Mouse (Mus musculus): ENCODE measurements around the gene Ankrd31. TPM values are rescaled to one million over a fixed set of nuclear protein-coding genes. Genes with fewer than 3 reads are reported as not detected.

The Ankrd31 gene
- polyA plus RNA-seq, 1 experiment from 2014 or later = not detected

- no peak overlapping the region for H3K9ac ChIP-seq (ENCODE audit: low read length)
- H3K4me1 ChIP-seq (ENCODE audit: control insufficient read depth, insufficient read depth, low read length) = no peaks in the 10 kb centered on the region
- H3K9me3 ChIP-seq (replicated peaks; ENCODE audit: control insufficient read depth, low read length) = no peaks in the 10 kb centered on the region
- WGBS = 19% methylated on average over 2 of the region's 2 CpGs
- H3K27me3 ChIP-seq (ENCODE audit: control insufficient read depth, insufficient read depth, low read length) = no peaks in the 10 kb centered on the region
- no peak for ATAC-seq (ENCODE audit: insufficient read depth, low FRiP score)
- no peak overlapping the region for H3K4me3 ChIP-seq (replicated peaks; ENCODE audit: low read length)
- no peak overlapping the region for H3K4me2 ChIP-seq (ENCODE audit: low read depth, low read length)
- no peak overlapping the region for H3K27ac ChIP-seq (ENCODE audit: low read length)
- no peaks in the 10 kb centered on the region for H3K36me3 ChIP-seq (ENCODE audit: control insufficient read depth, insufficient read depth, low read length)
Measured at GRCm38 (mm10) chr13:96797500-96797899, 49.4 kb downstream of the Ankrd31 start.

DNA sequence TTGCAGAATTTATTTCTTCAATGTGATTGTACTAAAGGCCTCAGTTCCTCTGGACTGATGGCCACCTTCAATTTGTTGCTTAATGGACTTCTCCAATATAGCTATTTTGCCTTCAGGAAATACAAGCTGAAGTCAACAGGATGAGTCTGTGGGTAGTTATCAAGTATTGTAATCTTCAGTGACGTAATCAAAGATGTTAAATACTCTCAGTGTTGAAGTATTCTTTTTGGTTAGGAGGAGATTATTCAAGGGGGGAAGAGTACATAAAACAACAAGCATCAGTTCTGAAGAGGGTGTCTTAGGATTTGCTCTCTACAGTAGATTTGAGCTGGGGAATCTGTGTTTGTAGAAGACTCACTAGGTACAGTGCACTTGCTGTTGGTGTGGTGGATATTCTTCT, 101.7 kb downstream of the Ankrd31 start:
- no peak overlapping the region for H3K4me3 ChIP-seq (replicated peaks; ENCODE audit: low read length)
- 85% methylated on average over 1 of the region's 1 CpGs for WGBS
- H3K4me1 ChIP-seq (ENCODE audit: control insufficient read depth, insufficient read depth, low read length) = no peaks in the 10 kb centered on the region
- H3K9ac ChIP-seq (ENCODE audit: low read length) = no peak overlapping the region
- no peaks in the 10 kb centered on the region for H3K36me3 ChIP-seq (ENCODE audit: control insufficient read depth, insufficient read depth, low read length)
- H3K27me3 ChIP-seq (ENCODE audit: control insufficient read depth, insufficient read depth, low read length) = no peaks in the 10 kb centered on the region
- ATAC-seq (ENCODE audit: insufficient read depth, low FRiP score) = no peak
- H3K27ac ChIP-seq (ENCODE audit: low read length) = no peak overlapping the region
- H3K9me3 ChIP-seq (replicated peaks; ENCODE audit: control insufficient read depth, low read length) = no peaks in the 10 kb centered on the region
- H3K4me2 ChIP-seq (ENCODE audit: low read depth, low read length) = no peak overlapping the region

DNA sequence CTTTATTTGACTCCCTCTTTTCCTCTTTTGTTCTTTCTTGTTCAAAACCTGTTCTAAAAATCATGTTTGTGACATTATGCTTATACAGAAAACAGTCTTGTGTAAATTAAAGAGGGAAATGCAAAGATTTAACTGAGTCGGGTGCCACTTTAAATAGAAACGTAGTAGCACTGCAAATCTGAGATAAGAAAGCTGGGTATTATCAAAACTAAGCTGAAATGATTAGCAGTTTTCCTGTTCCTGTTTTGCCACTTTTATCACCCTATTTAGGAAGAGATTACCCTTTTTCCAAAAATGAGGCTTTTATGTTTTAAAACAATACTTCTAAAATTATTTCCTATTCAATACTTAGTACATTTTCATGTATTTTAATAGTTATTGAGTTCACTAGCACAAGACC, 104.1 kb downstream of the Ankrd31 start:
- H3K27me3 ChIP-seq (ENCODE audit: control insufficient read depth, insufficient read depth, low read length) = no peaks in the 10 kb centered on the region
- no peaks in the 10 kb centered on the region for H3K4me1 ChIP-seq (ENCODE audit: control insufficient read depth, insufficient read depth, low read length)
- ATAC-seq (ENCODE audit: insufficient read depth, low FRiP score) = no peak
- WGBS = 43% methylated on average over 2 of the region's 2 CpGs
- no peak overlapping the region for H3K4me3 ChIP-seq (replicated peaks; ENCODE audit: low read length)
- no peak overlapping the region for H3K9ac ChIP-seq (ENCODE audit: low read length)
- no peak overlapping the region for H3K27ac ChIP-seq (ENCODE audit: low read length)
- no peaks in the 10 kb centered on the region for H3K9me3 ChIP-seq (replicated peaks; ENCODE audit: control insufficient read depth, low read length)
- H3K36me3 ChIP-seq (ENCODE audit: control insufficient read depth, insufficient read depth, low read length) = no peaks in the 10 kb centered on the region
- H3K4me2 ChIP-seq (ENCODE audit: low read depth, low read length) = no peak overlapping the region

- H3K4me2 ChIP-seq (ENCODE audit: low read depth, low read length) = no peak overlapping the region
- H3K27ac ChIP-seq (ENCODE audit: low read length) = no peak overlapping the region
- no peak overlapping the region for H3K4me3 ChIP-seq (replicated peaks; ENCODE audit: low read length)
- no peaks in the 10 kb centered on the region for H3K27me3 ChIP-seq (ENCODE audit: control insufficient read depth, insufficient read depth, low read length)
- H3K9ac ChIP-seq (ENCODE audit: low read length) = no peak overlapping the region
- H3K9me3 ChIP-seq (replicated peaks; ENCODE audit: control insufficient read depth, low read length) = no peaks in the 10 kb centered on the region
- no peaks in the 10 kb centered on the region for H3K36me3 ChIP-seq (ENCODE audit: control insufficient read depth, insufficient read depth, low read length)
- 63% methylated on average over 1 of the region's 1 CpGs for WGBS
- ATAC-seq (ENCODE audit: insufficient read depth, low FRiP score) = no peak
- no peaks in the 10 kb centered on the region for H3K4me1 ChIP-seq (ENCODE audit: control insufficient read depth, insufficient read depth, low read length)
Measured at GRCm38 (mm10) chr13:96853256-96853655, 105.2 kb downstream of the Ankrd31 start.

DNA sequence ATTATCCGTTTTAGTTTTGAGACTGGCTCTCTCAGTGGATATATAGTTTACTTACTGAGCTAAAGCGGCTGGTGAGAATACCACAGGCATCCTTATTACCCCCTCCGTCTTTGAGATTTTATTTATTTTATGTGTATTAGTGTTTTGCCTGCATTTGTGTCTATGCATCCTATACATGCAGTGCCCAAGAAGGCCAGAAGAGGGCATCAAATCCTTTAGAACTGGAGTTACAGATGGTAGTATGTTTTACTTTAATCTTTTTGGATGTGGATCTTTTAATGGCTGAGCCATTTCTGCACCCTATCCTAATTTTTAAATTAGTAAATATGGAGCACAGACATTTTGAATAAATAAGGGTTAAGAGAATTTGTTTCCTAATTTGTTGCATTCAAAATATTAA, 107.1 kb downstream of the Ankrd31 start:
- H3K27me3 ChIP-seq (ENCODE audit: control insufficient read depth, insufficient read depth, low read length) = no peaks in the 10 kb centered on the region
- no peak for ATAC-seq (ENCODE audit: insufficient read depth, low FRiP score)
- H3K4me1 ChIP-seq (ENCODE audit: control insufficient read depth, insufficient read depth, low read length) = no peaks in the 10 kb centered on the region
- no peak overlapping the region for H3K9ac ChIP-seq (ENCODE audit: low read length)
- H3K4me3 ChIP-seq (replicated peaks; ENCODE audit: low read length) = no peak overlapping the region
- 14% methylated on average over 3 of the region's 3 CpGs for WGBS
- H3K9me3 ChIP-seq (replicated peaks; ENCODE audit: control insufficient read depth, low read length) = no peaks in the 10 kb centered on the region
- no peak overlapping the region for H3K27ac ChIP-seq (ENCODE audit: low read length)
- H3K36me3 ChIP-seq (ENCODE audit: control insufficient read depth, insufficient read depth, low read length) = no peaks in the 10 kb centered on the region
- H3K4me2 ChIP-seq (ENCODE audit: low read depth, low read length) = no peak overlapping the region

GRCm38 (mm10) chr13:96859161-96859560, 111.1 kb downstream of the Ankrd31 start:
- Histone ChIP-seq H3K9ac (ENCODE audit: low read length) (no peak overlapping the region), H3K4me3 (replicated peaks; ENCODE audit: low read length) (no peak overlapping the region), H3K4me2 (ENCODE audit: low read depth, low read length) (no peak overlapping the region), H3K27me3 (ENCODE audit: control insufficient read depth, insufficient read depth, low read length) (no peaks in the 10 kb centered on the region), H3K27ac (ENCODE audit: low read length) (no peak overlapping the region), H3K36me3 (ENCODE audit: control insufficient read depth, insufficient read depth, low read length) (no peaks in the 10 kb centered on the region), H3K9me3 (replicated peaks; ENCODE audit: control insufficient read depth, low read length) (no peaks in the 10 kb centered on the region), H3K4me1 (ENCODE audit: control insufficient read depth, insufficient read depth, low read length) (no peaks in the 10 kb centered on the region)
- 85% methylated on average over 3 of the region's 3 CpGs for WGBS
- ATAC-seq (ENCODE audit: insufficient read depth, low FRiP score) = no peak

GRCm38 (mm10) chr13:96870742-96871141, 122.7 kb downstream of the Ankrd31 start:
- H3K27me3 ChIP-seq (ENCODE audit: control insufficient read depth, insufficient read depth, low read length) = no peaks in the 10 kb centered on the region
- WGBS = 84% methylated on average over 4 of the region's 4 CpGs
- no peak overlapping the region for H3K4me2 ChIP-seq (ENCODE audit: low read depth, low read length)
- H3K9me3 ChIP-seq (replicated peaks; ENCODE audit: control insufficient read depth, low read length) = no peaks in the 10 kb centered on the region
- no peaks in the 10 kb centered on the region for H3K4me1 ChIP-seq (ENCODE audit: control insufficient read depth, insufficient read depth, low read length)
- no peaks in the 10 kb centered on the region for H3K36me3 ChIP-seq (ENCODE audit: control insufficient read depth, insufficient read depth, low read length)
- H3K27ac ChIP-seq (ENCODE audit: low read length) = no peak overlapping the region
- no peak overlapping the region for H3K4me3 ChIP-seq (replicated peaks; ENCODE audit: low read length)
- ATAC-seq (ENCODE audit: insufficient read depth, low FRiP score) = no peak
- no peak overlapping the region for H3K9ac ChIP-seq (ENCODE audit: low read length)

- Histone ChIP-seq H3K9me3 (replicated peaks; ENCODE audit: control insufficient read depth, low read length) (no peaks in the 10 kb centered on the region), H3K27ac (ENCODE audit: low read length) (no peak overlapping the region), H3K4me1 (ENCODE audit: control insufficient read depth, insufficient read depth, low read length) (no peaks in the 10 kb centered on the region), H3K9ac (ENCODE audit: low read length) (no peak overlapping the region), H3K4me2 (ENCODE audit: low read depth, low read length) (no peak overlapping the region), H3K36me3 (ENCODE audit: control insufficient read depth, insufficient read depth, low read length) (no peaks in the 10 kb centered on the region), H3K4me3 (replicated peaks; ENCODE audit: low read length) (no peak overlapping the region), H3K27me3 (ENCODE audit: control insufficient read depth, insufficient read depth, low read length) (no peaks in the 10 kb centered on the region)
- ATAC-seq (ENCODE audit: insufficient read depth, low FRiP score) = no peak
Measured at GRCm38 (mm10) chr13:96874071-96874470, 126.0 kb downstream of the Ankrd31 start.

DNA sequence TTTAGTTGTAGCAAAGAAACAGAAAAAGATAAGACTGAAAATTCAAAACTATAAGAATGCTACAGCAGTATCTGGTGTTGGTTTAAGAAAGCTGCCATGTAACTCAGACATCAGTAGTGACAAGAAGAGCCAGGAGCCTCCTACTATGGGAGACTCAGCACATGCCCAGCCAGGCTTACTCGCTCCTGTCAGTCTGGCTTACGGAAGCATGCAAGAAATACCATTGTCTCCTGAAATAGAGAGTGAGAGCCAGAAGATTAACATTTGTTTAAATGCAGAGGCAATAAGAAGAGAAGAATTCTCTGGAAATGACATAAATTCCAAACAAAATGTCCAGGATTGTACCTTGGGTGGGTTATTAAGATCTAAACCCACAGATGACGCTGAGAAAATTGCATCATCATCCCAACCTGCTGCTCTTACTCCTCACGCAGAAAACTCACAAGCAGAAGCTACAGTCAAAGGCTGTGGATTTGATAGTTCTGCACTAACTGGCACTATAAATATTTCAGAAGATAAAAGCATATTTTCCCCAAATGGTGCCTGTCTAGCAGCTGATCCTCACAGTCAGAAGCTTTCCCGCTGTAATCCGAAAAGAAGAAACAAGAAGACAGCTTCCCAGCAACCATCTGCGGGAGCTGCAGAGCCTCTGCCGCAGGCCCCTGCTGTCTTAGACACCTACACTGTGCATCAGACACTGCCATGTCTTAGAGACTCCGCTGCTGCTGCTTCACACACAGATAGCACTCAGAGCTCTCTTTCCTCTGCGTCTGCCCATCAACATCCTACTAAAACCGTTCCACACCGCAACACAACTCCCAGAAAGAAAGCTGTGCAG, 130.4 kb downstream of the Ankrd31 start:
- no peaks in the 10 kb centered on the region for H3K9me3 ChIP-seq (replicated peaks; ENCODE audit: control insufficient read depth, low read length)
- no peak overlapping the region for H3K9ac ChIP-seq (ENCODE audit: low read length)
- no peak for ATAC-seq (ENCODE audit: insufficient read depth, low FRiP score)
- H3K4me2 ChIP-seq (ENCODE audit: low read depth, low read length) = no peak overlapping the region
- H3K4me3 ChIP-seq (replicated peaks; ENCODE audit: low read length) = no peak overlapping the region
- no peaks in the 10 kb centered on the region for H3K4me1 ChIP-seq (ENCODE audit: control insufficient read depth, insufficient read depth, low read length)
- no peak overlapping the region for H3K27ac ChIP-seq (ENCODE audit: low read length)
- WGBS = 68% methylated on average over 12 of the region's 12 CpGs
- H3K27me3 ChIP-seq (ENCODE audit: control insufficient read depth, insufficient read depth, low read length) = no peaks in the 10 kb centered on the region
- no peaks in the 10 kb centered on the region for H3K36me3 ChIP-seq (ENCODE audit: control insufficient read depth, insufficient read depth, low read length)

All from stomach, embryonic 16.5 days (tissue).